Mouse (Mus musculus): ENCODE measurements around the gene Gfpt2.

DNA sequence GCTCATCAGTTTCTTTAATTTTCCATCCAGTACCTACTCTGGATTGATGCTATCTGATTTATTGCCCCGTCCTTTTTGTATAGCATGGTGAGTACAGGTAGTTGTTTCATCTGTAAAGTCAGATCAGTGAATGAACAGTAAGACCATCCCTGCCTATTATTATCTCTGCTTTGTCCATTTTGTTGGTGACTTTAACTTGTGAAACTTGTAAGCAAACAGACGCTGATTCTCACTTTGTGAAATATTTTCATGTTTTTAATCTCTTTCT lies 53.8 kb downstream of the Gfpt2 start:
- TF ChIP-seq CTCF (IDR thresholded peaks at IDR 0.05; ENCODE audit: borderline replicate concordance, control insufficient read depth, extremely low read depth, insufficient read depth, low read length, poor library complexity) (no peak), POLR2A (IDR thresholded peaks at IDR 0.05; ENCODE audit: control insufficient read depth, extremely low read depth, insufficient read depth, low read length, poor library complexity) (no peak)
